Mouse (Mus musculus) erythroblast, embryonic 14.5 days (primary cell): ENCODE data around the gene Npsr1. TPM values are rescaled to one million over a fixed set of nuclear protein-coding genes. Genes with fewer than 3 reads are reported as not detected.

Experiments used
- H3K27me3 ChIP-seq: 2 replicates; pipeline ENCODE4 v1.6.1; 2012; ENCODE audit warnings: inconsistent platforms; ENCODE audit not compliant: control insufficient read depth
- H3K36me3 ChIP-seq: 2 replicates; pipeline ENCODE4 v1.6.1; 2012; ENCODE audit warnings: mild to moderate bottlenecking, inconsistent platforms; ENCODE audit not compliant: control insufficient read depth
- H3K4me1 ChIP-seq: 2 replicates; pipeline ENCODE4 v1.6.1; 2012; ENCODE audit warnings: inconsistent platforms; ENCODE audit not compliant: control insufficient read depth
- H3K4me3 ChIP-seq: replicated peaks from 2 replicates; pipeline ENCODE3; 2012; ENCODE audit warnings: moderate library complexity, mild to moderate bottlenecking, inconsistent platforms
- H3K9me3 ChIP-seq: 2 replicates; pipeline ENCODE4 v1.6.1; 2012; ENCODE audit warnings: low read length, inconsistent platforms, mixed read lengths; ENCODE audit not compliant: control insufficient read depth
- GATA1 ChIP-seq: IDR thresholded peaks from 2 replicates; pipeline ENCODE4 v1.6.1; 2012; ENCODE audit warnings: low read length, inconsistent platforms, mixed read lengths
- TAL1 ChIP-seq: IDR thresholded peaks from 3 replicates; pipeline ENCODE4 v1.6.1; 2012; ENCODE audit warnings: low read length, inconsistent platforms, mixed read lengths
- polyA plus RNA-seq: library from polyadenylated mRNA; stranded (reverse); fragments of >175 nt; gene quantifications from 2 replicates; pipeline ENCODE4 v1.2.3, GENCODE M21; 2012

Gene Npsr1
- polyA plus RNA-seq, 1 experiment = not detected

- TF ChIP-seq TAL1 (no peak), GATA1 (no peak)
- Histone ChIP-seq H3K36me3 (no peaks in the 10 kb centered on the region), H3K9me3 (no peaks in the 10 kb centered on the region)
Observed at GRCm38 (mm10) chr9:24189511-24190260, 91.9 kb downstream of the Npsr1 start.

GRCm38 (mm10) chr9:24190261-24190588 lies 92.4 kb downstream of the Npsr1 start:
- H3K4me3 ChIP-seq = no peak overlapping the region
- no peaks in the 10 kb centered on the region for H3K9me3 ChIP-seq
- TF ChIP-seq GATA1 (no peak), TAL1 (no peak)
- no peaks in the 10 kb centered on the region for H3K27me3 ChIP-seq
- H3K4me1 ChIP-seq = no peaks in the 10 kb centered on the region
- H3K36me3 ChIP-seq = no peaks in the 10 kb centered on the region

More at GRCm38 (mm10) chr9:24189511-24190260, 91.9 kb downstream of the Npsr1 start:
- Histone ChIP-seq H3K4me1 (no peaks in the 10 kb centered on the region), H3K27me3 (no peaks in the 10 kb centered on the region), H3K4me3 (no peak overlapping the region)

- H3K4me3 ChIP-seq = no peak overlapping the region
- H3K9me3 ChIP-seq = no peaks in the 10 kb centered on the region
- no peak for TF ChIP-seq GATA1
- no peak for TF ChIP-seq TAL1
- no peaks in the 10 kb centered on the region for H3K4me1 ChIP-seq
- no peaks in the 10 kb centered on the region for H3K27me3 ChIP-seq
- no peaks in the 10 kb centered on the region for H3K36me3 ChIP-seq
Observed at GRCm38 (mm10) chr9:24198254-24198653, 100.5 kb downstream of the Npsr1 start.

GRCm38 (mm10) chr9:24211636-24212035 lies 113.8 kb downstream of the Npsr1 start:
- no peaks in the 10 kb centered on the region for H3K4me1 ChIP-seq
- no peak overlapping the region for H3K4me3 ChIP-seq
- no peaks in the 10 kb centered on the region for H3K27me3 ChIP-seq
- no peaks in the 10 kb centered on the region for H3K9me3 ChIP-seq
- TF ChIP-seq GATA1 (no peak), TAL1 (no peak)
- no peaks in the 10 kb centered on the region for H3K36me3 ChIP-seq

- TF ChIP-seq TAL1 (no peak), GATA1 (no peak)
Observed at GRCm38 (mm10) chr9:24217721-24218120, 119.9 kb downstream of the Npsr1 start.

GRCm38 (mm10) chr9:24236461-24236860 lies 138.7 kb downstream of the Npsr1 start:
- TF ChIP-seq GATA1 = no peak
- no peak overlapping the region for H3K4me3 ChIP-seq
- H3K27me3 ChIP-seq = no peaks in the 10 kb centered on the region
- no peaks in the 10 kb centered on the region for H3K9me3 ChIP-seq
- H3K36me3 ChIP-seq = no peaks in the 10 kb centered on the region
- H3K4me1 ChIP-seq = no peaks in the 10 kb centered on the region

More at GRCm38 (mm10) chr9:24217721-24218120, 119.9 kb downstream of the Npsr1 start:
- no peaks in the 10 kb centered on the region for H3K9me3 ChIP-seq
- no peaks in the 10 kb centered on the region for H3K36me3 ChIP-seq
- H3K27me3 ChIP-seq = no peaks in the 10 kb centered on the region
- no peak overlapping the region for H3K4me3 ChIP-seq
- no peaks in the 10 kb centered on the region for H3K4me1 ChIP-seq

- Histone ChIP-seq H3K27me3 (no peaks in the 10 kb centered on the region), H3K4me3 (no peak overlapping the region), H3K36me3 (no peaks in the 10 kb centered on the region), H3K4me1 (no peaks in the 10 kb centered on the region), H3K9me3 (no peaks in the 10 kb centered on the region)
- TF ChIP-seq GATA1 (no peak), TAL1 (no peak)
Observed at GRCm38 (mm10) chr9:24247557-24247956, 149.8 kb downstream of the Npsr1 start.

GRCm38 (mm10) chr9:24254236-24254635 lies 156.4 kb downstream of the Npsr1 start:
- Histone ChIP-seq H3K4me1 (no peaks in the 10 kb centered on the region), H3K9me3 (no peaks in the 10 kb centered on the region), H3K4me3 (no peak overlapping the region), H3K27me3 (no peaks in the 10 kb centered on the region), H3K36me3 (no peaks in the 10 kb centered on the region)
- TF ChIP-seq GATA1 (no peak), TAL1 (no peak)

GRCm38 (mm10) chr9:24280498-24281287 lies 182.9 kb downstream of the Npsr1 start:
- Histone ChIP-seq H3K4me1 (peaks cover 54% of the 10 kb centered on the region), H3K4me3 (peak overlapping the region; percentile 42), H3K27me3 (no peaks in the 10 kb centered on the region), H3K9me3 (no peaks in the 10 kb centered on the region), H3K36me3 (no peaks in the 10 kb centered on the region)
- TF ChIP-seq GATA1 = peak; percentile 57; the same call in 1 of the 2 replicates
- peak; percentile 72 for TF ChIP-seq TAL1
